Comparison of ENCODE assay signal across 8 mouse cellular contexts in the genomic region with DNA sequence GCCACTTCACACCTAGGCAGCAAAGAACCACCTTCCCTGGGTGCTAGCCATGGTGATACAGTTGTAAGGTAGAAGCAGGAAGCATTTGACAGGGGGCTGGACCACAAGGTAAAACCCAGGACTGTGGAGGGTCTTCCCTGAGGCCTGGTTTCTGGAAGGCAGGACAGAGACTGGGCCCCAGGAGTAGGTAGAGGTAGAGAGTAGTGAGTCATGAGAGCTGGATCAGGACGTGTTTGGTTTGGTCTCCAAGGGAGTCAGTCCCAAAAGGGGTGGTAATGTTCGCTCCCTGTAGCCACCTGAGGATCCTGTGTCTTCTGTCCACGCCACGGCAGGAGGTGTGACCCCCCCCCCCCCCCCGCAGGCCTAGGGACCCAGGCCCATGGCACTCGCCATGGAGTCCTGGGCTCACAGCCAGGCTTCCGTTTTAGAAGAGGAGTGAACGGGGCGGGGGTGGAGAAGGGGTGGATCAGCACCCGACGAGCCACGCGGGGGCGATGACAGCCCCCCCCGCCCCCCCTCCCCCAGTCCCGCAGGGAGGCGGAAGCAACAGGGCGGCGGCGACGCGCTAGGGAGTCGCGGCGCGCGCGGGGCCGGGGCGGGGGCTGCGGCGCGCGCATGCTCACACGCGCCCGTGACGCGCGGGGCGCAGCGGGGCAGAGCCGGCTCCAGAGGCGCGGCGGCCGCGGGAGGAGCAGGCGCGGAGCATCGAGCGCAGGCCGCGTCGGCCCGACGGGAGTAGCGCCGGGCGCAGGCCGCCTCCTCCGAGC. TPM values are rescaled to one million over a fixed set of nuclear protein-coding genes. Genes with fewer than 3 reads are reported as not detected.
DNase-seq lines count a peak whose midpoint lies in the region; ATAC-seq and TF ChIP-seq lines count a peak whose summit lies in the region.

A gene (plus strand): TSS at position 624 of the 767 bp plus-strand sequence.

- peak within 1 kb of the TSS; percentile 87 for H3K27ac ChIP-seq in gastrocnemius, adult 2 months
- H3K27ac ChIP-seq in hindbrain, embryonic 15.5 days (replicated peaks) = peak within 1 kb of the TSS; percentile 77

- intact Hi-C loops in gastrocnemius, adult 2 months (cut with DNase I) = loop anchor here (5.0 to 10.0 kb wide), 3 partner anchors 56 to 348 kb away; a partner anchor contains a TSS

- peak within 1 kb of the TSS; percentile 96 for H3K4me3 ChIP-seq in gastrocnemius, adult 2 months
- H3K4me3 ChIP-seq in hindbrain, embryonic 15.5 days = peak within 1 kb of the TSS; percentile 94

- ATAC-seq in hindbrain, embryonic 15.5 days (ENCODE audit: low FRiP score, low read depth) = peak; percentile 90
- ATAC-seq in erythroid progenitor cell, adult 5-6 weeks (replicated peaks; ENCODE audit: low FRiP score, poor library complexity, severe bottlenecking) = no peak

- no peaks in the 10 kb centered on the region for H3K9me3 ChIP-seq in hindbrain, embryonic 15.5 days

- TF ChIP-seq CTCF in gastrocnemius, adult 2 months (IDR thresholded peaks at IDR 0.05) = no peak

- peak within 1 kb of the TSS; percentile 90 for H3K4me2 ChIP-seq in hindbrain, embryonic 15.5 days

- no peaks in the 10 kb centered on the region for H3K36me3 ChIP-seq in hindbrain, embryonic 15.5 days

- DNase-seq in ZHBTc4 (ENCODE audit: low read depth, low spot score) = peak; percentile 71
- peak; percentile 73 to 82 for DNase-seq in cerebellum, postnatal 10 days
- DNase-seq in gastrocnemius, adult 2 months = peak; percentile 87
- peak; percentile 65 to 82 for DNase-seq in left cerebral cortex, adult 18-20 months (ENCODE audit: low spot score in 2 of 2)
- DNase-seq in lung, postnatal 36 days = peak; percentile 71
- DNase-seq in retina, postnatal 7 days (ENCODE audit: low read depth, low spot score) = peak; percentile 70

- no peaks in the 10 kb centered on the region for H3K27me3 ChIP-seq in hindbrain, embryonic 15.5 days

- peaks cover 27% of the 10 kb centered on the region for H3K4me1 ChIP-seq in hindbrain, embryonic 15.5 days (replicated peaks)

- WGBS in hindbrain, embryonic 15.5 days = under 1% methylated on average over 32 of the region's 62 CpGs

- H3K9ac ChIP-seq in hindbrain, embryonic 15.5 days = peak within 1 kb of the TSS; percentile 94

RNA-seq across cellular contexts. Expression of the gene that starts here (rescaled TPM):
- total RNA-seq in gastrocnemius, adult 2 months (2021) = 10 to 100 TPM; 27.1 to 30.9 TPM
- 14.1 and 15.6 TPM in 2 replicates for polyA plus RNA-seq in hindbrain, embryonic 15.5 days (2015; fragmentation: Nextera tagmentation; extraction: Ambion mirVana)
- 10 to 100 TPM; 47.7 to 55.2 TPM for total RNA-seq in left cerebral cortex, adult 18-20 months (2021)
- 1.7 and 4.3 TPM in 2 replicates for total RNA-seq in erythroid progenitor cell, adult 5-6 weeks (2015; ENCODE audit: low replicate concordance)
- 1.7 and 4.6 TPM in 2 replicates for total RNA-seq in erythroid progenitor cell, adult 5-6 weeks (2017; ENCODE audit: low replicate concordance)

Comparison
In these comparisons a context has a peak if more than half of its experiments do, and no peak if none do; other contexts are left out.
1. RNA of the gene that starts here (total RNA-seq): 47.7 to 55.2 TPM in left cerebral cortex, adult 18-20 months and 27.1 to 30.9 TPM in gastrocnemius, adult 2 months; 1.7 to 4.6 TPM in erythroid progenitor cell, adult 5-6 weeks; every median in the first group is over 4 times any median in the second.
2. Peak in every context shown above with its lines, with median percentiles within 50 percentile points of each other: DNase-seq.